Mouse (Mus musculus) gastrocnemius, adult 2 months (tissue): ENCODE results near the gene Adamts16. TPM values are rescaled to one million over a fixed set of nuclear protein-coding genes. Genes with fewer than 3 reads are reported as not detected.

Experiments
- DNase-seq: peaks from one replicate; pipeline ENCODE4 v3.0.0; 2022
- H3K27ac ChIP-seq: fragments of 200-600 bp; 2 replicates; pipeline ENCODE4 v1.8.1; 2022; ENCODE audit warnings: mild to moderate bottlenecking
- H3K4me3 ChIP-seq: fragments of 200-600 bp; 2 replicates; pipeline ENCODE4 v1.8.1; 2022; ENCODE audit warnings: mild to moderate bottlenecking, moderate library complexity
- CTCF ChIP-seq: fragments of 200-600 bp; IDR thresholded peaks from 2 replicates; pipeline ENCODE4 v1.8.1; 2022; ENCODE audit warnings: antibody characterized with exemption, mild to moderate bottlenecking, moderate library complexity
- intact Hi-C: fragments of 180-260 bp; cut with DNase I; formaldehyde crosslinking; loops from one replicate; pipeline ENCODE4 v1.15.1; 2025
- total RNA-seq, 2 experiments: library from RNA; stranded (reverse); gene quantifications; 2 replicates each; pipeline ENCODE4 v1.2.3; 2021

Gene Adamts16
- total RNA-seq, 2 experiments from 2014 or later = 0.20 to 0.56 TPM

GRCm38 (mm10) chr13:70734640-70735039 lies 107.0 kb downstream of the Adamts16 start:
- Histone ChIP-seq H3K4me3 (no peak overlapping the region), H3K27ac (no peak overlapping the region)
- TF ChIP-seq CTCF = no peak
- intact Hi-C loops = no loop called here
- no peak for DNase-seq

DNA sequence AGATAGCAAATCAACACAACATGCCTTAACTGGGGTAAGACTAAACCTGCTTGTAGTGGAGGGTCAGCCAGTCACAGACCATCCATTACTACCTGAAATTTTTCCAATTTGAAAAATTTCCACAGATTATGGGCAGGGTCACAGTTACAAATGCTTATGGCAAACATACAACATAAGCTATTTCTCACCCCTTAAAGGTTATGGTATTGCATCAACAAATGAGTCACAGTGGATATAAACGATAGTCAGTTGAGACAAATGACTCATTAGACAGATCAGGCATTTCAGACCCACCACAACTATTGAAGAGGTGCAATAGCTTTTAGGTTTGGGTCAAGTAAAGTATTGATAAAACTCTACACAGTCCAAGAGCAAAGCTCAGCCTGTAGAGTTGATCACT lies 107.7 kb downstream of the Adamts16 start:
- DNase-seq = no peak
- no peak overlapping the region for H3K27ac ChIP-seq
- H3K4me3 ChIP-seq = no peak overlapping the region
- intact Hi-C loops = no loop called here
- TF ChIP-seq CTCF = no peak

- intact Hi-C loops = no loop called here
- TF ChIP-seq CTCF = no peak
- Histone ChIP-seq H3K4me3 (no peak overlapping the region), H3K27ac (no peak overlapping the region)
- peak; percentile 23 for DNase-seq
Measured at GRCm38 (mm10) chr13:70733206-70733605, 108.4 kb downstream of the Adamts16 start.

GRCm38 (mm10) chr13:70732781-70733180 lies 108.8 kb downstream of the Adamts16 start:
- intact Hi-C loops = no loop called here
- TF ChIP-seq CTCF = no peak
- Histone ChIP-seq H3K4me3 (no peak overlapping the region), H3K27ac (no peak overlapping the region)
- no peak for DNase-seq

DNA sequence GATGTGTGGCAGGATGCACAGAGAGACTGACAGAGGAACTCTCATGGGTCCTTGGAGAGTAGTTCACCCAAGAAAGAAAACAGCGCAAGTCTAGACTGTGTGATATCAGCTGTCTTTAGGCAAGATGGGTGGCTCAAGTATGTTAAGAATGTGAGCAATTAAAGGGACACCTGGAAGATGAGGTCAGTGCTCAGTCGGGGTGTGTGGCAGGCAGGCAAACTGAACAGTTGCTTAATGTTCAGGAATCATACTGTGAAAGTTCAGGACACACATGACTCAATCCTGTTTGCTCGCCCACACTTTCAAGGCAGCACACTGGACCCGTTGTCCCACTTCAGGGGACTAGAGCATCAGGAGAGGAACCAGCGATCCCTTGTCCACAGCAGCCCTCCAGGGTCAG lies 110.3 kb downstream of the Adamts16 start:
- no peak for DNase-seq
- Histone ChIP-seq H3K27ac (no peak overlapping the region), H3K4me3 (no peak overlapping the region)
- intact Hi-C loops = no loop called here
- TF ChIP-seq CTCF = no peak

DNA sequence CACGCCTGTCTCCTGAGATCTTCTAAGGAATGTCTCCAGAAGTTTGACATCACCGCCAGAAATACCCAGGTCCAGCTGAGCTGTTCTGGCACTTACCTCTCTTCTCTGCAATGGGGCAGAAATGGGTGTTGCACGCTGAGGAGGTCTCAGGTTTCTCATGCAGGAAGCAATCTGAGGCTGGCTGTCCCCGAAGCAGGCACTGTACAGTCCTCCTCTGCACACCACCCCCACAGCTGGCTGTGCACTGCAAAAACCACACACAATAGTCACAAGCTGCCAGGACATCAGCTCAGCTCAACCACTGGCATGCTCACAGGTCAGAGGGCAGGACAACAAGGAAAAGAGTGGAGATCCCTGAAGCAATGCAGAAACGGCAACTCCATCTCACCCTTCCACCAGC lies 111.6 kb downstream of the Adamts16 start:
- H3K27ac ChIP-seq = no peak overlapping the region
- H3K4me3 ChIP-seq = no peak overlapping the region
- peak; percentile 41 for DNase-seq
- intact Hi-C loops = no loop called here
- TF ChIP-seq CTCF = no peak

- intact Hi-C loops = no loop called here
- no peak for DNase-seq
- H3K27ac ChIP-seq = no peak overlapping the region
- H3K4me3 ChIP-seq = no peak overlapping the region
- TF ChIP-seq CTCF = no peak
Measured at GRCm38 (mm10) chr13:70726249-70726648, 115.4 kb downstream of the Adamts16 start.

DNA sequence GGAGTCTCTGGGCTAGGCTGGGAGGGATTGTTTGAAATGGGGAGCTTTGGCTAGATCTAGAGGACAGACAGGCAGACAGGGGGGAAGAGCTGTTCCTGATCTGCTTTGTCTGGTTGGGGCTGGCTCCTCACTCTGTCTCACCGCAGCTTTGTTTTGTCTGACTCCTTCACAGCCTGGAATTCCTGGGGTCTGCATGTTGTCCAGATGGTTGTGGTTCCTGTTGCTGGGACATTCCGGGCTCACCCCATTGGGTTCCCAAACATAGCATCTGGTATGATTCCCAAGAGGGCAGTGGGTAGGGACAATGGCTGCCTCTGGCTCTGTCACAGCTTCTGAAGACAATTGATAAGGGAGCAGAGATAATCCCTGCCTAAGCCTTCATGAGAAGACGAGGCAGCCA lies 117.0 kb downstream of the Adamts16 start:
- Histone ChIP-seq H3K27ac (no peak overlapping the region), H3K4me3 (no peak overlapping the region)
- intact Hi-C loops = no loop called here
- DNase-seq = no peak
- no peak for TF ChIP-seq CTCF

DNA sequence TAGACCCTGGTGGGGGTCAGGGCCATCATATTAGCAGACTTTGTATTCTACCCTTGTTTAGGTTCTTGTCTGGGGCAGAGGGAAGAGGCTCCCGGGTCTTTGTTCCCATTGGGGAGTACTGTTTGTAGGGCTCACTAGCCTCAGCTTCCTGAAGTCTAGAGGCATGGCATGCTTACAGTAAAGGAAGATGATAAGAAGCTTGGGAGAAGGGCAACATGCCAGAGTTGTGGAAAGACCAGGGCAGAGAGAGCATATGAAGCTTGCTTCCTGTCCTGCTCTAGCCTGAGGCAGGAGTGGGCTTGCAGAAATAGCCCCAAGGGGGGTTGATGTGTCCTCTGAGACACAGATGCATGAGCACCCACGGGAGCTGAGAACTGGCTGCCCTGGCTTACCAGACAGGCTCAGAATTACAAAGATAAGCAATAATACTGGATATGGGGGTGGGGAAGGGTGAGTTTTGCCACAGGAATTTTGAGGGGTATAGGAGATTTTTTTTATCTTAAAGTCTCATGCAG lies 117.4 kb downstream of the Adamts16 start:
- intact Hi-C loops = no loop called here
- TF ChIP-seq CTCF = no peak
- DNase-seq = no peak
- no peak overlapping the region for H3K27ac ChIP-seq
- no peak overlapping the region for H3K4me3 ChIP-seq

- TF ChIP-seq CTCF = no peak
- intact Hi-C loops = no loop called here
Measured at GRCm38 (mm10) chr13:70719994-70720393, 121.6 kb downstream of the Adamts16 start.

DNA sequence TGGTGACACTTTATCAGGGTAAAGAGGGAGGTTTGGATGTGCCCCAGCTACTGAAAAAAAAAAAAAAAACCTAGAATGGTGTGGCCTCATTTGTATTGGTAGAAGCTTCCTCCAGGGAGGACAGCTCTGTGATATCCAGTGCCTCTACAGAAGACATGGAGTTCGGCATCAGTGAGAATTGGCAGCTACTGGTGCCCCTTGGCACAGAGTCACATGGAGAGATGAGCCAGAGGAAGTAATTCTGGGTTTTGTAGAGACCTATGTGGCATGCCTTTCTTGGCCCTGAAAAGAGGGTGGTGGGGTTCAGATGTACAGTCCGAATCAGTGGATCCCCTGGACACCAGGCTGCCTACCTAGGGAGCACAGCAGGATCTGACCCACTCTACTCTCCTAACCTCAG lies 122.8 kb downstream of the Adamts16 start:
- DNase-seq = no peak
- no peak overlapping the region for H3K27ac ChIP-seq
- intact Hi-C loops = no loop called here
- TF ChIP-seq CTCF = no peak
- H3K4me3 ChIP-seq = no peak overlapping the region

More at GRCm38 (mm10) chr13:70719994-70720393, 121.6 kb downstream of the Adamts16 start:
- DNase-seq = no peak
- Histone ChIP-seq H3K27ac (no peak overlapping the region), H3K4me3 (no peak overlapping the region)

GRCm38 (mm10) chr13:70716022-70716421 lies 125.6 kb downstream of the Adamts16 start:
- no peak for DNase-seq
- TF ChIP-seq CTCF = peak; percentile 20; the same call in 1 of the 2 replicates
- intact Hi-C loops = no loop called here
- Histone ChIP-seq H3K4me3 (no peak overlapping the region), H3K27ac (no peak overlapping the region)

- intact Hi-C loops = no loop called here
- no peak for DNase-seq
- TF ChIP-seq CTCF = no peak
- Histone ChIP-seq H3K4me3 (no peak overlapping the region), H3K27ac (no peak overlapping the region)
Measured at GRCm38 (mm10) chr13:70714081-70714775, 127.4 kb downstream of the Adamts16 start.

GRCm38 (mm10) chr13:70713331-70713730 lies 128.3 kb downstream of the Adamts16 start:
- intact Hi-C loops = no loop called here
- H3K4me3 ChIP-seq = no peak overlapping the region
- no peak overlapping the region for H3K27ac ChIP-seq
- DNase-seq = no peak
- TF ChIP-seq CTCF = no peak
